Mouse (Mus musculus): ENCODE measurements at regions not wholly inside any gene's neighbourhood (a gene's known extent, or its start where the extent isn't known, plus 50 kb on each side); places are given as distances from the start of the nearest gene placed in this dataset.
"Not testable (repeated sequence)": the region's sequence is repeated elsewhere in the genome, so short reads cannot be mapped to it uniquely, and the experiment has no call there.

GRCm38 (mm10) chr12:67620137-67620910 lies 398.0 kb upstream of the Mdga2 start:
- not testable (repeated sequence) for DNase-seq (ENCODE audit: low spot score)

- peak; percentile 33 for DNase-seq (ENCODE audit: low spot score)
These were observed 395.9 kb upstream of the Mdga2 start for GRCm38 (mm10) chr12:67618252-67618651.

- no peak for DNase-seq (ENCODE audit: low spot score)
These were observed 376.6 kb upstream of the Mdga2 start for GRCm38 (mm10) chr12:67598927-67599326.

Measured in retina, embryonic 14.5 days (tissue).